Mouse (Mus musculus) WW6 (cell line): ENCODE measurements around the gene Hist1h2bf.
"Not testable (repeated sequence)": the region's sequence is repeated elsewhere in the genome, so short reads cannot be mapped to it uniquely, and the experiment has no call there.

ENCODE experiments used
- DNase-seq: peaks from one replicate; pipeline ENCODE4 v3.0.0-alpha.2; 2013; ENCODE audit warnings: low read depth, low spot score

Gene Hist1h2bf

GRCm38 (mm10) chr13:23543965-23544786 lies 29.8 kb downstream of the Hist1h2bf start, which contains the start of gene Hist1h3f:
Hist1h3f (plus strand) TSS chr13:23544052.
- no peak for DNase-seq

DNA sequence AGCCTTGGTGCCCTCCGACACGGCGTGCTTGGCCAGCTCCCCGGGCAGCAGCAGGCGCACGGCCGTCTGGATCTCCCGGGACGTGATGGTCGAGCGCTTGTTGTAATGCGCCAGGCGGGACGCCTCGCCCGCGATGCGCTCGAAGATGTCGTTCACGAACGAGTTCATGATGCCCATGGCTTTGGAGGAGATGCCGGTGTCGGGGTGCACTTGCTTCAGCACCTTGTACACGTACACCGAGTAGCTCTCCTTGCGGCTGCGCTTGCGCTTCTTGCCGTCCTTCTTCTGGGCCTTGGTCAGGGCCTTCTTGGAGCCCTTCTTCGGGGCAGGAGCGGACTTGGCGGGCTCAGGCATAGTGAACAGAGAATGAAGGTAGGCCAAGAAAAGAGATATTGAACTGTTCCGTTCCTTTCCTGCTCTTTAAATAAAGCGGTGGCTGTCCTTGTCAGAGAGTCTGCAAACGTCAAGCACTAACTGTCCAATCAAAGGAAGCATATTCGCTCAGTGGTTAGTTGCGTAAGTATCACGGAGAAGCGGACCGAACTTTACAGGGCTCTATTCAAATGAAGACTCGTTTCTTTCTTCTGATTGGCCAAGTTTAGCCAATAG lies 30.9 kb downstream of the Hist1h2bf start, which contains the start of gene Hist1h2bh:
TSS of gene Hist1h2bh (minus strand) at position 394 of the 609 bp plus-strand sequence.
- DNase-seq, result not testable (repeated sequence)

GRCm38 (mm10) chr13:23542225-23542980 lies 31.6 kb downstream of the Hist1h2bf start:
- DNase-seq, result not testable (repeated sequence)

DNA sequence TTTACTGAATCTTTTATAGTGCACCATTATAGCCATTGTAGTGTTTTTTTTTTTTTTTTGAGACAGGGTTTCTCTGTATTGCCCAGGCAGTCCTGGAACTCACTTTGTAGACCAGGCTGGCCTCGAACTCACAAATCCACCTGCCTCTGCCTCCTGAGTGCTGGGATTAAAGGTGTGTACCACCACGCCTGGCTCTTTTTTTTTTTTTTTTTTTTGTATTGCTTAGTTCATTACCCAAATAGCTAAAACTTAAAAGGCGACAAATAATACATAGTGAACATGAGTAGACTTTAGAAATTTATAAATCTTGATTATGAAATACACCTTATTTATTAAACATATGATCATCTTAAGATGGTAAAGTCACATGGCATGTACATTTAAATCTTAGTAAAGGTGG lies 32.5 kb downstream of the Hist1h2bf start:
- DNase-seq, result no peak

- DNase-seq, result not testable (repeated sequence)
Measured at GRCm38 (mm10) chr13:23539821-23540220, 34.2 kb downstream of the Hist1h2bf start.

GRCm38 (mm10) chr13:23538249-23538648 lies 35.7 kb downstream of the Hist1h2bf start:
- DNase-seq, result no peak

DNA sequence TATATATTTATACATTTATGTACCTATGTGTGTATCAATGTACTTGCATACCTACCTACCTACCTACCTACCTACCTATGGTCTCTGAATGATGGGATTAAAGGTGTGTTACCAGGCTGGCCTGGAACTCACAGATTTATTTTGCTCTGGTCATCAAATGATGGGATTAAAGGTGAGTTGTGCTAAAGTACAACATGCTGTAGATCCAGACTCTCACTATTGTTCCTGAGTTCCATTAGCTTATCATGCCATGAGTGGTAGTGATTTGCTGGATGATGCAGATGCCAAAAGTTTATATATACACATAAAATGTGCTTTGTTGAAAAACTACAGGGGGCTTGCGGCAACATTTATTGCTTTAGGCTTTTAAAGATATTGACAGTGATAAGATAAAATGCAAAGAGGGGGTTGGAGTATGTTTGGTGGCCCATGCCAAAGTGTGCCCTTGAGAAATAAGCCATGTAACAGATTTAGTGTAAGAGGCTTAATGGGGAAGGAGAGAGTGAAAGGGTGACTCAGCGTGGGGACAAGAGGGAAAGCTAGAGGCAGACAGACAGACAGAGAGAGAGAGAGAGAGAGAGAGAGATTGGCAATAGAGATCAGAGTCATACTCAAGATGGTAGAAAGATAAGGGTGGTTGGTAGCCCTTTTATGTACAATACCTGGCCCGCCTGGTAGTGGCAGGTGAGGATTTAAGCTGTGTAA lies 36.8 kb downstream of the Hist1h2bf start:
- no peak for DNase-seq

- no peak for DNase-seq
Measured at GRCm38 (mm10) chr13:23536076-23536822, 37.7 kb downstream of the Hist1h2bf start.

DNA sequence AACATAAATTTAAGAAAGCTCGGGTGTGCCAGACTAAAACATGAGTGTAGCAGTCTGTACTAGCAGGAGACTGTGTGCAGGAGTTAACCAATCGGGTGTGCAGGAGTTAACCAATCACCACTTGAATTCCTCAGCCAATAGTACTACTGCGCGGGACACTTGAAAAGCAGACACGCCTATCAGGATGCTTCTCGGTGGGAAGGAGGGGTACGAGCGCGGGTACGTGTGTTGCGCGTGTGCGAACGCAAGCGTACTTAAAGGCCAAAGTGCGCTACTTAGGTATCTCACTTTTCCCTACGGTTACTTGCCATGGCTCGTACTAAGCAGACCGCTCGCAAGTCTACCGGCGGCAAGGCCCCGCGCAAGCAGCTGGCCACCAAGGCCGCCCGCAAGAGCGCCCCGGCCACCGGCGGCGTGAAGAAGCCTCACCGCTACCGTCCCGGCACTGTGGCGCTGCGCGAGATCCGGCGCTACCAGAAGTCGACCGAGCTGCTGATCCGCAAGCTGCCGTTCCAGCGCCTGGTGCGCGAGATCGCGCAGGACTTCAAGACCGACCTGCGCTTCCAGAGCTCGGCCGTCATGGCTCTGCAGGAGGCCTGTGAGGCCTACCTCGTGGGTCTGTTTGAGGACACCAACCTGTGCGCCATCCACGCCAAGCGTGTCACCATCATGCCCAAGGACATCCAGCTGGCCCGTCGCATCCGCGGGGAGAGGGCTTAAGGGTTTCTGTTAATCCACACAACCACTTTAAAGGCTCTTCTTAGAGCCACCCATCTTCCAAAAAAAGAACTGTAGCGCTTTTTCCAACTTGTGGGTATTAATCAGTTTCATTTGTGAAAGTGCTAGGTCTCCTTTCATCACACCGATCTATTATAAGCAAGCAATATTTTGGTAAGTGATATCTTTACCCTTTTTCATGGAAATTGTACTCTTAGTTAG lies 38.6 kb downstream of the Hist1h2bf start, which contains the start of gene Hist1h3g:
TSS of gene Hist1h3g (plus strand) at position 286 of the 939 bp plus-strand sequence.
- DNase-seq, result not testable (repeated sequence)

DNA sequence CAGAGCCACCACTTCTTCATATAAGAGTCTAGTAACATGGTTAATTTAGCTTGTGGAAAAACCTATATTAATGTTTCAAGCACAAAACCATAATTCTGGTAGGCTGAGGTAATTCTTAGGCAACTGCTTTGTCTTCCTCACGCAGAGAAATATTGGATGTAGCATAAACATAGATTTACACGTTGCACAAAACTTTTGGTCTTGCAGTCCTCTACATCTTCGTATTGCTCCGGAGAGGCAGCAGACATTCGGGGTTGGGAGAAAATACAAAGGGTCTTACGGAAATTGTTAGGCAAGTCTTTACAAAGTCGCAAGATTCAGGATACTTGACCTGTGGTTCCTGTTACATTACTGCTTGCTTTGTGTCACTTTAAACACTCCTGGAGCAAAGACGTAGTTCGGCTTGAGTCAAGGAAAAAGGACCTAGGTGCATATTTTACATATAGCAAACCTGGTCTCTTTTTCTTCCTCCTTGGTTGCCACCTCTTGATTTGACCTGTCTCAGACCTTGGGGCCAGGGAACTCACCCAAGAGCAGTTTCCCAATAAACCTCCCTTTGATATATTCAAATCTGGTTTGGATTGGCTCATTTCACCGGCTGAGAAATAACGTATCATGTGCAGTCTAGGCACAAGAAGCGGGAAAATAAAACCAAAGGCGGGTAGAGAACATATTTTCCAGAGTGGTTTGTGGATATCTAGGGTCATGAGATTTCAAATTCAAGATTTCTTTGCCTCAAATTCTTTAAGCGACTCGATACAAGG lies 39.4 kb downstream of the Hist1h2bf start:
- DNase-seq, result no peak

GRCm38 (mm10) chr13:23533560-23534367 lies 40.2 kb downstream of the Hist1h2bf start, which contains the start of gene Hist1h2af:
Hist1h2af (plus strand) TSS chr13:23533906.
- DNase-seq, result not testable (repeated sequence)

DNA sequence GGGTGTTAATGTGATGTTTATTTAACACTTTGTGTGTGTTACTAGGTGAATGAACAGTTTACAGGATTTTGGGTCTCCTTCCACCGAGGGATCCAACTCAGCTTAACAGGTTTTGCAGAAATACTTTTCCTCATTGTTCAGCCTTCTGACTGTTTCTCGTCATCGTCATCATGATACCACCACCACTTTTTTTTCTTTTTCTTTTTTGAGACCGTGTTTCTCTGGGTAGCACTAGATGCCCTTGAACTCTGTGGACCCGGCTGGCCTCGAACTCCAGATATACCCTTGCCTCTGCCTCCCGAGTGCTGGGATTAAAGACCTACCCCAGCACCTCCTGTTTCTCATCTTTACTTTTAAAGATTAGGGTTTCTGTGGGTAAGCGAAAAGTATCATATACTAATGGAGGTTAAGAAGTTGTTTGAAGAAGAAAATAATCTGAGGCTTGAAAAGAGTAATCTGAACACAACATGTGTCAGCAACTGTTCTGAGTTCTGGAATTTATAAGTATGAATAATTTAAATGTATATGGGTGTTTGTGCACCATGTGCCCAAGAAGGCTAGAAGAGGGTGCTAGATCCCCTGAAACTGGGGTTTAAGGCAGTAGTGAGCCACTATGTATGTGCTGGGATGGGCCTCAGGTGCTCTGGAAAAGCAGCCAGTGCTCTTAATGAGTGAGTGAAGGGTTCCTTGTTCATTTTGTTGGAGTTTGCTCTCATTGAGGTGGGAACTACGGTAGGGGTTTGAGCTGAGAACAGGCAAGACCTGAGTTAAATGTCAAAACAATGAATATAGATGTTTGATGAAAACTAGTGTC lies 41.5 kb downstream of the Hist1h2bf start:
- DNase-seq, result no peak

- no peak for DNase-seq
Measured at GRCm38 (mm10) chr13:23530901-23531875, 42.8 kb downstream of the Hist1h2bf start, which contains the start of gene Hist1h4h. Hist1h4h (plus strand) TSS chr13:23531050.

DNA sequence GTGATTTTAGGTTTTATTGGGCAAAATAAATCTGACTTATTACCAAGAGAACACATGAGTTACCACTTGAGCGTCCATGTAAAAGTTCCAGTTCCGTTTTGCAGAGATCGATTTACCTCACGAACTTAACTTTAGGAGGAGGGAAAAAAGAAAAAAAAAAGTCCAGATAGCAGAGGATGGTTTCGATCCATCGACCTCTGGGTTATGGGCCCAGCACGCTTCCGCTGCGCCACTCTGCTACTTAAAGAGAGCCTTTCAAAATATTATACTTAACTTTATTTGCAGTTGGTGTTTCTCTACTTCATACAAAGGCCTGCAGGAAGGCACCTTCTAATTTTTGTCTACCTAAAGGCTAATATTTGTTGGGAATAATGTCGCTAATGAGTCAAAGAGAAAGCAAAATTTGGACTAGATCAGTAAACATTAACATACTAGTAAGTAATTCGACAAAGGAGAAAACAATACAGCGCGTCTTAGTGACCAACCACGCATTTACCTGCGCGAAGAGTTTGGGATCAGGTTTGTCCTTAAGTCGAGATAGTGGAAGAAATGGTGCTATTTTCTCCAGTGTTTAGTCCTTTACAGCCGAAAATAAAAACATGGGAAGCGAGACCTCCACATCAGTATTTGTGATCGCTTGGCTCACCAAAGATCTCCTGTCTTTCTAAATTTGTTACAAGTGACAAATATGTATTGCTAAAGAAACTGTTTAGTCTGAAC lies 43.7 kb downstream of the Hist1h2bf start:
- DNase-seq, result no peak
